Mouse (Mus musculus): ENCODE results near the gene Trio.

The Trio gene

GRCm38 (mm10) chr15:27923280-27923986, 102.2 kb downstream of the Trio start:
- DNase-seq (ENCODE audit: low spot score in 2 of 2), result peak; percentile 49 to 72

GRCm38 (mm10) chr15:27920751-27921150, 104.9 kb downstream of the Trio start:
- no peak for DNase-seq (ENCODE audit: low spot score in 2 of 2)

- peak in 1 of 2 experiments; percentile 35 for DNase-seq (ENCODE audit: low spot score in 2 of 2)
Observed at GRCm38 (mm10) chr15:27919540-27919939, 106.1 kb downstream of the Trio start.

GRCm38 (mm10) chr15:27918798-27919197, 106.8 kb downstream of the Trio start:
- DNase-seq (ENCODE audit: low spot score in 2 of 2), result no peak

- no peak for DNase-seq (ENCODE audit: low spot score in 2 of 2)
Observed at GRCm38 (mm10) chr15:27916204-27916603, 109.4 kb downstream of the Trio start.

- DNase-seq (ENCODE audit: low spot score in 2 of 2), result no peak
Observed at GRCm38 (mm10) chr15:27913013-27913412, 112.6 kb downstream of the Trio start.

- DNase-seq (ENCODE audit: low spot score in 2 of 2), result no peak
Observed at GRCm38 (mm10) chr15:27911196-27911595, 114.5 kb downstream of the Trio start.

GRCm38 (mm10) chr15:27910179-27910578, 115.5 kb downstream of the Trio start:
- no peak for DNase-seq (ENCODE audit: low spot score in 2 of 2)

GRCm38 (mm10) chr15:27907649-27908048, 118.0 kb downstream of the Trio start:
- DNase-seq (ENCODE audit: low spot score in 2 of 2), result no peak

GRCm38 (mm10) chr15:27906409-27906808, 119.2 kb downstream of the Trio start:
- no peak for DNase-seq (ENCODE audit: low spot score in 2 of 2)

GRCm38 (mm10) chr15:27905341-27905740, 120.3 kb downstream of the Trio start:
- no peak for DNase-seq (ENCODE audit: low spot score in 2 of 2)

- no peak for DNase-seq (ENCODE audit: low spot score in 2 of 2)
Observed at GRCm38 (mm10) chr15:27904346-27905005, 121.2 kb downstream of the Trio start.

GRCm38 (mm10) chr15:27901200-27901599, 124.4 kb downstream of the Trio start:
- no peak for DNase-seq (ENCODE audit: low spot score in 2 of 2)

GRCm38 (mm10) chr15:27898795-27899406, 126.7 kb downstream of the Trio start:
- DNase-seq (ENCODE audit: low spot score in 2 of 2), result no peak

GRCm38 (mm10) chr15:27894112-27894511, 131.5 kb downstream of the Trio start:
- DNase-seq (ENCODE audit: low spot score in 2 of 2), result no peak

- no peak for DNase-seq (ENCODE audit: low spot score in 2 of 2)
Observed at GRCm38 (mm10) chr15:27892029-27892428, 133.6 kb downstream of the Trio start.

GRCm38 (mm10) chr15:27890666-27891065, 135.0 kb downstream of the Trio start:
- DNase-seq (ENCODE audit: low spot score in 2 of 2), result no peak

- no peak for DNase-seq (ENCODE audit: low spot score in 2 of 2)
Observed at GRCm38 (mm10) chr15:27888153-27888552, 137.5 kb downstream of the Trio start.

GRCm38 (mm10) chr15:27886992-27887391, 138.7 kb downstream of the Trio start:
- no peak for DNase-seq (ENCODE audit: low spot score in 2 of 2)

GRCm38 (mm10) chr15:27884347-27885250, 141.0 kb downstream of the Trio start:
- DNase-seq (ENCODE audit: low spot score in 2 of 2), result peak; percentile 45 to 80

- no peak for DNase-seq (ENCODE audit: low spot score in 2 of 2)
Observed at GRCm38 (mm10) chr15:27883881-27884280, 141.8 kb downstream of the Trio start.

- DNase-seq (ENCODE audit: low spot score in 2 of 2), result no peak
Observed at GRCm38 (mm10) chr15:27882898-27883297, 142.8 kb downstream of the Trio start.

Data from urinary bladder, postnatal 4 days (tissue).